Mouse (Mus musculus): Measurements from ENCODE around the gene Zfp74. TPM values are rescaled to one million over a fixed set of nuclear protein-coding genes. Genes with fewer than 3 reads are reported as not detected.
"Not testable (repeated sequence)": the region's sequence is repeated elsewhere in the genome, so short reads cannot be mapped to it uniquely, and the experiment has no call there.

Zfp74 gene
- total RNA-seq (2021), result 1 to 10 TPM; 5.9 to 9.2 TPM
- long read RNA-seq, experiment 1, partial matches to known transcripts, result 0 of 13 reads
- long read RNA-seq, experiment 1, other reads (novel, unspliced or antisense), result 13 of 13 reads
- long read RNA-seq, experiment 2, partial matches to known transcripts, result 4 of 13 reads
- long read RNA-seq, experiment 2, other reads (novel, unspliced or antisense), result 8 of 13 reads

DNA sequence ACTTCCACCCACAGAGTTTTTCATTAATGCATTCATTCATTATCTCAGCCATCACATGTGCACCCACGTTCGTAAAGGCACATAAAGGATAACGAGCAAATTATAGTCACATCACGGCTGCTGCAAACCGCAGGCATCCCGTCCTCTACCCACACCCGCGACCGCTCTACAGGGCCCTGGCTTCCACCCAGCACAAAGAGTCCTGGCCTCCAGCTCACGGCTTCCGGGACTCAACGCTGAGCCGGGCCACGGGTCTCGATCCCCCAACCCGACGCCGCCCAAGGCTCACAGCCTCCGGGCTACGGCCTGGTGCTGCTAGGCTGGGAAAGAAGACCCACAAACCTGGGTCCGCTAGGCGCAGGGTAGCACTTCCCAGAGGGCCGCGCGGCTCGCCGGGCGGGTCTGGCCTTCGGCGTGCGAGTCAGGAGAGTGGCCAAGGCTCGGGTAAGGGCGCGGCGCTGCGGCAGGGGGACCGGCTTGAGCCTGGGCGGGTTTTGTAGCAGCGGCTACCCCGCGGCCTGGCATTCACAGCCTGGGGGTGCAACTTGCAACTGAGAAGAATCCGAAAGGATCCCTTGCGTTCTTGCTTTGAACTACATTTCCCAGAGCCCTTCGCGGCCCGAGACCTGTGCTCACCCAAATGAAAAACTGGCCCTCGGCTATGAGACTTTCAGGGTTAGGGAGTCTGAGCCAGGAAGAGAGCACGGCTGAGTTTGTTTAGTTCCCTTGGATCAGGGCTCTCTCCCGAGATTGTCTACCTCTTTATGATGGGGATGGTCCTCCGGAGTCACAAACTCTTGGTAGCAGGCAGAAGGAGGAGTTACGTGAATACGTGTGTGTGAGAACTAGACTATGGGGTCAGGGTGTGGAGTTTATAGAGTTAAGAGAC, at the start of gene Zfp74:
Gene Zfp74 (minus strand): TSS at position 577 of the 889 bp plus-strand sequence.
- peak; percentile 70 for DNase-seq

DNA sequence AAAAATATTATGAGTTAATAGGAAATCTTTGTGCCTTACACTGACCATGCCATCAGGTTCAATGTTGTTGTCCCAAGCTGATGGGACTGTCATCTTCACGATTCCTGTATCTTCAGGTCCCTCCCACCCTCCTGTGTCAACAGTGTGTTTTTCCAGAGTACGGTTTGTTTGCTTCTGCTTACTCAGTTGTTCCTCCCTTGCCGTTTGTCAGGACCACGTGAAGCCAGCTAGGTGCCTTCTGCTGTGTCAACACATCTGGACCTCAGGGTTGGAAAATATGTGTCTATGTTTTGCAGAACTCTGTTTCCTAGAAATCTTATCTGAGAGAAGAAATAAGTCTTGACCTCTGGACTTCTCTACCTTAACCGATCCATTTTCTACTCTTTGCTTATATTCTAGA, 46.7 kb upstream of the Zfp74 start:
- no peak for DNase-seq

- no peak for DNase-seq
Measured at GRCm38 (mm10) chr7:29995134-29995533, 41.2 kb upstream of the Zfp74 start.

- no peak for DNase-seq
Measured at GRCm38 (mm10) chr7:29993340-29993739, 39.5 kb upstream of the Zfp74 start.

DNA sequence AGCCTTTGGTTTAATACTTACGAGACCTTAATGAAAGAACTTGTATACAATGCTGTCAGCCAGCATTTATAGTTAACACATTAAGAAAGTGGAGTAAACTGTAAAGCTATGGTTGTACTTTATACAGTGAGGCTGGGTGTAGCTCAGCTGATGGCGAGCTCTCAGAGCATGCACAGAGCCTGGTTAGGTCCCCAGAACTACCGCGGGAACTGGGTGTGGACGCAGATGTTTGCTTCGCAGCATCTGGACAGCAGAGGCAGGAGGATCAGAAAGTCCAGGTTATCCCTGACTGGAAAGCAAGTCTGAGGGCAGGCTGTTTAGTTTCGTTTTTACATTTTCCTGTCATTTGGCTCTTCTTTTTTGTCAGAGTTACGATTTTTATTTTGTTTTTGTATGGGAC, 38.8 kb upstream of the Zfp74 start:
- no peak for DNase-seq

GRCm38 (mm10) chr7:29989031-29989430, 35.1 kb upstream of the Zfp74 start:
- no peak for DNase-seq

- no peak for DNase-seq
Measured at GRCm38 (mm10) chr7:29987551-29987950, 33.7 kb upstream of the Zfp74 start.

GRCm38 (mm10) chr7:29986101-29986500, 32.2 kb upstream of the Zfp74 start:
- no peak for DNase-seq

- DNase-seq, result peak; percentile 91
Measured at GRCm38 (mm10) chr7:29983690-29984380, 29.9 kb upstream of the Zfp74 start, which contains the start of gene Zfp568. Gene Zfp568, plus strand, starts transcription at chr7:29983955.

DNA sequence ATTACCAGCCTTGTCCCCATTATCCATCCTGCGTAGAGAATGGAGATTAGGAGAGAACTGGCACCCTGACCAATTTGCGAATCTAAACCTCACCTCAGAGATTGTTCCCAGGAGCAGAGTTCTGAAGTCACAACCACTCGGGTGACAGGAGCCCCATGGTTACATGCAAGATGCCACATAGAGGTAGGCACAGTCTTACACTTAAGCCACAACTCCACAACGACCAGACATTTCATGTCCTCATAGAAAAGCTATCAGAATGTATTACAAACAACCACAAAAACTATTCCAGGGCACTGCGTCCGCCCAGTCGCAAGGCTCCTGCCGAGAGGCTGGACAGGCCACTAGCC, 29.4 kb upstream of the Zfp74 start:
- no peak for DNase-seq

GRCm38 (mm10) chr7:29982931-29983330, 29.0 kb upstream of the Zfp74 start:
- peak; percentile 17 for DNase-seq

DNA sequence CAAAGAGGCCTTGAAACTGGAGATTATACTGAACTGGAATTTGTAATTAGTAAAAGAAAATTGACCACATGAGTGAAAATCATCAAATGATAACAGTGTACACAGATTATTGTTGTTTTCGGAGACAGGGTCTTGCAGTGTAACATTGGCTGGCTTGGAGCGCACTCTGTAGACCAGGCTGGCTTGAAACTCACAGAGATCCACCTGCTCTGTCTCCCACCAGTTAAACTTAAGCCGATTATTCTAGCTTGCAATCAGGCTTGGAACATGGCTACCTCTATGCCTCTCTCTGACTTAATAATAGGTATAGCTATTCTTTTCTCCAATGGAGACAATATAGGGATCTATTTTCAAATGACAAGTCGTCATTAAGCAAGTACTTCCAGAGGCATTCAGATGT, 28.5 kb upstream of the Zfp74 start:
- no peak for DNase-seq

- no peak for DNase-seq
Measured at GRCm38 (mm10) chr7:29981860-29982259, 28.0 kb upstream of the Zfp74 start.

GRCm38 (mm10) chr7:29981455-29981854, 27.6 kb upstream of the Zfp74 start:
- DNase-seq, result no peak

- DNase-seq, result no peak
Measured at GRCm38 (mm10) chr7:29980761-29981160, 26.9 kb upstream of the Zfp74 start.

DNA sequence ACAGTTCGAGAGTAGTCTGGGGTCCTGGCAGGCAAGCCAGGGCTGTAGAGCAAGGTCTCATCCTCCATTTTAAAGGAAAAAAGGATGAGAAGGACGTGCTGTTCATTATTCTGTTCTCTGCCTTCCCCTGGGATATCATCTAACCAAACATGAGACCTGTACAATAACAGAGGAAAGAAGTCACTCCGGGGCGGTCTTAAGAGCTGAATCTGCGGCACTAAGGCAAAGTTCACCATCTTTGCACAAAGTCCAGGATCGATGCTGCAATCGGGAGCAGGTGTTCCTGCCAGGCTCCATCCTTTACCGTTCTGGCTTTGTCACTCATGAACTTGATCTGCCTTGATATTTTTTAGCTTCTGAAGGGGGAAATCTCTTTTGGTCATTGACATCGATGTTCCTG, 16.8 kb upstream of the Zfp74 start:
- DNase-seq, result no peak

DNA sequence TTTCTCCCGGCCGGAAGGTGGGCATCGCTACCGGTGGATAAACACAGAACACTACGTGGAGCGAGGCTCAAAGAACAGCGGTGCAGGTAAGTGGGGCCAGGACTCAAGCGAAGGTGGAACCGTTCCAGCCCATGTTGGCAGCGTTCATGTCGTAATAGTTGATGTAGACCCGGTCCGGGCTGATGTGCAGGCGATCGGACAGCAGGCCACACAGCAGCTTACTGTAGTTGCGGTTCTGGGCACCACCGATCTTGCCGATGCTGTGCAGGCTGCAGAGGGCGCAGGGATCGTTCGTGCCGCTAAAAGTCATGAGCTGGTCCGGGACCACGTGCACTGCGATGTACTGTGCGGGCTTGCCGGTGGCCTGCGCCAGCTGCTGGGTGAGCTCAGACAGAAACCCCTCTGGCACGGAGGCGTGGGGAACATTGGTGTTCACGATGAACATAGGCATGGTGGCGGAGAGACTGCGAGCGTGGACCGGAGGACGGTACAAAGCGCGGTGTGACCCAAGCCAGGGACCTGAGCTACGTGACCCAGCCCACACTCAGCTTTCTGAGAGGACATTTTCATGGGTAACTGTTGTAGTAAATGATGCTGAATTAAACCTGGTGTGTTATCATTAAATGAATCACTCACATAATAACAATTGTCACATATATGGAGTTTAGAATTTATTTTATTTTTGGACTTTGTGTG, 11.4 kb upstream of the Zfp74 start:
- DNase-seq, result not testable (repeated sequence)

DNA sequence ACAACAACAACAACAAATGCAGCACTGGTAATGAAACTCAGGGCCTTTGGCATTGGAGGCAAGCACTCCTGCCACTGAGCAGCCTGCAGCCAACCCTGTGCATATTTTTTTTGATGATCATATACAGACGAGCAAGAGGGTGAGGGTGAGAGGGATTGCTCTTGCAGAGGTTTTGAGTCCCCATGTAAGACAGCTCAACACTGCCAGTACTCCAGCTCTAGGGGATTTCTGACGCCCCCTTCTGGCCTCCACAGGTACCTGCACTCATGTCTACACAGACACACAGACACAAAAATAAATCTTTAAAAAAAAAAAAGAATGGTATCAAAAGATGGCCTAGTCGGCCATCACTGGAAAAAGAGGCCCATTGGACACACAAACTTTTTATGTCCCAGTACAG, 5.1 kb upstream of the Zfp74 start:
- no peak for DNase-seq

- no peak for DNase-seq
Measured at GRCm38 (mm10) chr7:29958125-29958724, 4.3 kb upstream of the Zfp74 start.

GRCm38 (mm10) chr7:29956257-29956656, 2.4 kb upstream of the Zfp74 start:
- DNase-seq, result no peak

- peak; percentile 38 for DNase-seq
Measured at GRCm38 (mm10) chr7:29954731-29955130, 842 bp upstream of the Zfp74 start.

DNA sequence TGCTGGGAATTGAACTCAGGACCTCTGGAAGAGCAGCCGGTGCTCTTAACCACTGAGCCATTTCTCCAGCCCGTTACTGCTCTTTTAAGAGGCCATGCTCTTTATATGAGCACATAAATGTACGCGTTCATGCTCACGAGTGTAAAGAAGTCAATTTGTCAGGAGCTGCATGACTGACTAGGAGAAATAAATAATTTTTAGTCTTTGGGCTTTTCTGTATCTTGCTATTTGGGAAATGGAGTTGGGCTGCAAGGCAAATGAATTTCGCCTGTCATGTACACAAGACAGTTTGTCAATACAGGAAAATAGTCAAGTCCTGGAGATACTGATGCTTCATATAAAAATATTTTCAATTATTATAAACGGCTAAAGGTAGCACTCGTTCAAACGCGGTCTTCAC, 803 bp downstream of the Zfp74 start:
- DNase-seq, result no peak
